Mouse (Mus musculus) spleen, postnatal 10 days (tissue): ENCODE results near the gene Akap7.

Experiments used
- DNase-seq, 2 experiments: peaks; one replicate each; pipeline ENCODE4 v3.0.0; 2021 to 2022; ENCODE audit warnings: low spot score in 2 of 2

Gene Akap7

GRCm38 (mm10) chr10:25257466-25257865 lies 50.2 kb downstream of the Akap7 start:
- no peak for DNase-seq

GRCm38 (mm10) chr10:25253474-25253873 lies 54.2 kb downstream of the Akap7 start:
- DNase-seq, result no peak

GRCm38 (mm10) chr10:25253006-25253405 lies 54.7 kb downstream of the Akap7 start:
- no peak for DNase-seq

DNA sequence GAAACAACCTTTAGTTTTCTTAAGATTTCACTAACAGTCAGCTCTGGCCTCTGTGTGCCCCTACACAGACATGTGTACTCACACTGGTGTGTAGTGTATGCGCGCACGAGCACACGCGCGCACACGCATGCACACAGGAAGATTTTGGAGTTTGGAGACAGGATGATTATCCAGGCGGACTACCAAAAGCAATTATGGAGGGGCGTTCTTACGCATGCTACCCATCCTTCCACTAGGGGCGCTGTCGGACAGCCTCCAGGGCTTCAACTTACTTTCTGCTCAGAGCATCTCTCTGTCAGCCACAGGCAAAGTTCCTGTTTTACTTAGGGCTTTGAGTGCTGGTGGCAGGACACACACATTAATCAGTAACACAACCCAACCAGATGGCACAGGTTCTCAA lies 57.6 kb downstream of the Akap7 start:
- DNase-seq, result peak; percentile 50 to 78

- no peak for DNase-seq
Measured at GRCm38 (mm10) chr10:25246173-25246572, 61.5 kb downstream of the Akap7 start.

DNA sequence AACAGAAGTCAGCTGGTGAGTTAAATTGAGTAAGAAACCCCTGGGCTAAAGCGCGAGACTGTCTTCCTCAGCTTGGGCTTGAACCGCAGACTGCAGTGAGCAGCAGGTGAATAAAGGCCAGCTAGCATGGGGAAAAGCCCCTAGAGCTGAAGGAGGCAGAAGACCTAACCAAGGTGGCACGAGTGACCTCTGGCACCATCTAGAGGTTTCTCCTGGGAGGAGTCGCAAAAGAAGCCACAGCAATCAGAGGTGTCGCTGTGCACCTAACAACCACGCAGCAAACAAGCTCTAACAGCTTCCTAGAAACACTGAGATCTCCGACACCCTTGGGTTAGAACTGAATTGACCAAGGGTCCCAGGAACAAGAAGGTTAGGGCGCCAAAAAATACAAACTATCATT lies 68.5 kb downstream of the Akap7 start:
- peak; percentile 23 to 45 for DNase-seq

DNA sequence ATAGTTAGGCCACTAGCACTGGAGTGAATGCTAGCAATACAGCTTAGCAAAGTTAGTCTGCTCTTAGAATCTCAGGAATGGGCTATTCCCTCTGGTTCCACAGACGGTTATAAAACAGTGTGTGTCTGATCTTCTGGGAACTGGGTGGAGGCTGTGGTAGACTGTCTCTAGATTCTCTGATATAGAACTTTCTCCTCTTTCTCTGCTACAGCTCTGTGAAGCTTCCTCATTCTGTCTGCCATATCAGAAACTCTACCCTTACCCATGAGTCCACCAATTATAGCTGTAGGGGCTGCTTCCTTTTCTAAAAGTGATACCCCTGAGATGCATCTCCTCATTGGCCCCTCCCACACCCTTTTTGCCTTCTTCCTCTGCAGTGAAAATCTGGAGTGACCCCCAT lies 73.6 kb downstream of the Akap7 start:
- DNase-seq, result no peak

DNA sequence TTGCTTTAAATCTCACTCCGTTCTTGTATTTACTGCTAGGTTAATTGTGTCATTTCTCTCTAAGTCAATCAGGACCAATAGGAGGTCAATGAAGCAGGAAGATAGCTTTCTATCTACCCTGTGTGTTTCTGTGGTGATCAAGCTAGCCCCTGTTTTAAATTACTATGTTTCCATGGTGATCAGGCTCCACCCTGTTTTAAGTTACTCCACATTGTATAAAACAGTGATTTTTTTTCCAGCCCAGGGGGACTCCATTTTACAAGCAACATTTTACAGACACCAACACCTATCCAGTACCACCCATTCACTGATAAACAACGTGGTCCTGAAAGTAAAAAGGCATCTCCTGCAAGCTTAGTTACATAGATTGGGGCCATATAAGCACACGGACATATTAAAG lies 75.0 kb downstream of the Akap7 start:
- no peak for DNase-seq

- DNase-seq, result no peak
Measured at GRCm38 (mm10) chr10:25231358-25231757, 76.3 kb downstream of the Akap7 start.

DNA sequence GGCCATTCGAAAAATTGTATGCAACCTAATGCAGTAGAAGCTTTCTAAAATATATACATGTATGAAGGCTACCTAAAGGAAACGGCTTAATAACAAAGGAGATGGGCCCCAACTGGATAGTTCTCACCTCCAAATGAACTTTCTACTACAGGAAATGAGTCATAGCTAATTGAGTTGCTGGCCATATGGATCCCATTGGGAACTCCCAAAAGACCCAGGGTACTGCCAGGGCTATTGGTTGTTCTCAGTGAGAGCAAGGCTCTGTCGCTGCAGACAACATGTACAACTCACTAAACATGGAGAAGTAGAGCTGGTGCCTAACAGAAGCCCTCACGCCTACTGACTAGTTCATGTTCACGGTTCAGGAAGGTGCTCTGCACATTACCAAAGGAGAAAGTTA lies 83.3 kb downstream of the Akap7 start:
- no peak for DNase-seq

DNA sequence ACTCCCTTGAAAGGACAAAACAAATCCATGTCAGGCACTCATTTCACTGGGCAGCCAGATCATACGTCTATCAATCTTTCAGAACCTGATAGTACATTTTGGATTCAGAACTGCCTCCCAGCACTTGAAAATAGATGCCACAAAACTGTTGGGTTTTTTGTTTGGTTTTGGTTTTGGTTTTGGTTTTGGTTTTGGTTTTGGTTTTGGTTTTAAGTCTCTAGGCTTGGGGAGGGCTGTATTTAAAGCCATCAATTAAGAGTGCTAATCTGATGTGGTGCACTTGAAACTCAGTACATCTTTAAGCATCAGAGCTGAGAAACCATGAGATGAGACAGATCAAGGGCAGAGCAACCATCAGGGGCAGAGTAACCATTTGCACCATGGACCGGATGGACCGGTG lies 86.9 kb downstream of the Akap7 start:
- DNase-seq, result no peak

DNA sequence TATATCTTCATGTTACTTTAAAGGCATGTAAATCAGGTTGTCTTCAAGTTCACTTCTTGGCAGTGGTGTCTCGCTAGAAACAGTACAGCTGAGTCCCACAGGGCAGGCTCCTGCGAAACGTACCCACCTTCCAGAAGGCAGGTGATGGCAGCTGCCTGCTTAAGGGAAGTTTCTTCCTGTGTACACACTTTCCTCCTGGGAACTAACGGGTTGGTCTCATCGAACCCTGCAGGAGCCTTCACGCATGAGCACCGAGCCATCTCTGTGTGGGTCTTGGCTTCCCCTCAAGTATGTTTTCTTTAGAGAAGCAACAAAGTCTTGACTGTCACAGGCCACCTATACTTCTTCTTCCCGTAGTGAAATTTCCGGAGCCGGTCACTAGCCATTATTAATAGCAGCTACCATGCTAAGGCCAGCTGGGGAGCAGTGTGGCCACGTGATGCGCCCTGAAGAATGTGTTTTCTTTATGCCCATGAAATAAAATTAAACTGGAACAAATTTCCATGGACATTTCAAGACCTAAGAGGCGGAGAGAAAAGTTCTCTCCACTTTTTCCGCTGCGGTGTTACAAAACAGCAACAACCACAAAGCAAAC lies 87.7 kb downstream of the Akap7 start:
- DNase-seq, result no peak

DNA sequence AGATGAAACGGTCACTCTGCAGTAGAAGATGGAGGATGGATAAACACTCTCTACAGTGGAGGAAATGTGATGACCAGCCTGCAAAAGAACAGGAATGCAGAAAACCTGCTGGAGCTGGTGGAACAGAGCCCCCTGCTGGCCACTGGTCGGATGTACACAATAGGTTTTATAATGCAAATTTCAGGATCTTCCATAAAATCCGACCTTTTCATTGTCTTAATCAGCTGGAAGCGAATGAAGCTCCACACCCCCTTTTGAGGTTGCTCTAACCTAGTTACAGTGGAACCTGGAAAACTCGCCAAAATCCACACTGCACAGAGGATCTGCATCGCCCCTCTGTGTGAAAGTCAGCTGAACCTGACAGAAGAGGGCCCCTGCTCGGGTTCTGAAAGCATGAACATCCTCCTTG lies 88.4 kb downstream of the Akap7 start:
- DNase-seq, result peak; percentile 26 to 69

- DNase-seq, result no peak
Measured at GRCm38 (mm10) chr10:25218746-25219145, 88.9 kb downstream of the Akap7 start.

GRCm38 (mm10) chr10:25215977-25216376 lies 91.7 kb downstream of the Akap7 start:
- no peak for DNase-seq

DNA sequence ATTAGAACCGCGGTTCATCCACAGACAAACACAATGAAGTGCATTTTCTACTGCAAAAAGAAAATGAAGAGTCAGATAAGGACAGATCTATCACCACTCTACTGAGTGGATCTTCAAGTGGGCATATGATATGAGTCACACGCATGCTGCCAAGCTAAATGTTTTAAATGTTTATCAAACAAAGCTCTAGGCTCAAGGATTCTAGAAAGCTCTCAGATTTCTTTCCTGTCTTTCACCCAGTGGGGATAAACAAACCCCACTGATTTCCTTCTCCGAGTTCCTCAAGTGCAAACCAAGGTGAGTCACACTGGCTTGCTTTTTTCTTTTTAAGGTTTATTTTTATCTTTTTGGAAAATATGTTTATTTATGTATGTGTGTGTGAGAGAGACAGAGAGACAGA lies 94.0 kb downstream of the Akap7 start:
- no peak for DNase-seq

DNA sequence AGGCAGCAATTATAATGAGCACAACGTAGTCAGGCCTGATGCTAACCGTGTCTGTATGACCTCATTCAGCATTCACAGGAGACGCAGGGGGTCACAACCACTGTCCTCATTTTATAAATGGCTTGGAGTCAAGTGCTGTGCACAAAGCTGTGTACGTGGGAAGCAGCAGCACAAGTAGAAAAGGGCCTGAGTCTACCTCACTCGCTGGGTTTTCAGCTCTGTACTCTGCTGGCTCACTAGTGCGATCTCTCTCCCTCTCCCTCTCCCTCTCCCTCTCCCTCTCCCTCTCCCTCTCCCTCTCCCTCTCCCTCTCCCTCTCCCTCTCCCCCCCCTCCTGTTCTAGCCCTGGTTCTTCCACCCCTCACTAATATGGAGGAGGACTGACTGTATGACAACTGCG lies 99.1 kb downstream of the Akap7 start:
- DNase-seq, result no peak

GRCm38 (mm10) chr10:25207866-25208265 lies 99.8 kb downstream of the Akap7 start:
- DNase-seq, result no peak

- no peak for DNase-seq
Measured at GRCm38 (mm10) chr10:25200691-25201090, 107.0 kb downstream of the Akap7 start.

DNA sequence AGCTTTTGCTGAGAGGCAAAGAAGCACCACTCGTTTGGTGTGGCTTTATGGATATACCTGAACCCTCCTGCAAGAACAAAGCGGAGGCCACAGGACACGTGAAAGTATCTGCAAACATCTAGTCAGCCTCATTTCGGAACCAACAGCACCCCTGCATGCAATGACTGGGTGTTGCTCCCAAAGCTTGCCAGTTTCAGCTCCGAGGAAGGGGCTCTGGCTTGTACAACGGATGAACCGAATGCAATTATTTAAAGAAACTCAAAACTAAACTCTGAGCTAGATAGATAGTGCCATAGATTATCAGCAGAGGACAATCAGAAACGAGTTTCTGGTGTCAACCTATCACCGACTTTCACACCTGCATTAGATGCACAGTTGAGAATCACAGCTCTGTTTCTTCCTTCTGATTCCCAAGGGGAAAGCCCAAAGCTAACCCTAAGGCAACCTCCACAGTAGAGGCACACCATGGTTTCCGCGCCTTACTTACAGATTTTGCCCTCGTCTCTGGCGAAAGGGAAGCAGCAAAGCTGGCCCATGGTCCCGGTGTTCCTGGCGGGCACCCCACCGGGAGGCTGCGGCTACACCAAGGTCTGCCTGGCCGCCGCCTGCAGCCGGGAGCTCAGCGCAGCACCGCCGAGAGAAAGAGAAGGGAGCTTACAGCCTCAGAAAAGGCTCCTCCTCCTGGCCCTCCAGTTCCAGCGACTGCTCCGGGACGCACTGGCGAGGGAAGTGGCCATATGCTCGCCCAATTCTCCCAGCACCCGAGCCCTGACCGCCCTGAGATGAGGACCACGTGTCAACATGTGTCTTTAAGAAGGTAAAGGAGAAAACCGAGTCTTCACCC lies 107.9 kb downstream of the Akap7 start:
- peak in 1 of 2 experiments; percentile 24 for DNase-seq

- no peak for DNase-seq
Measured at GRCm38 (mm10) chr10:25198575-25198974, 109.1 kb downstream of the Akap7 start.

DNA sequence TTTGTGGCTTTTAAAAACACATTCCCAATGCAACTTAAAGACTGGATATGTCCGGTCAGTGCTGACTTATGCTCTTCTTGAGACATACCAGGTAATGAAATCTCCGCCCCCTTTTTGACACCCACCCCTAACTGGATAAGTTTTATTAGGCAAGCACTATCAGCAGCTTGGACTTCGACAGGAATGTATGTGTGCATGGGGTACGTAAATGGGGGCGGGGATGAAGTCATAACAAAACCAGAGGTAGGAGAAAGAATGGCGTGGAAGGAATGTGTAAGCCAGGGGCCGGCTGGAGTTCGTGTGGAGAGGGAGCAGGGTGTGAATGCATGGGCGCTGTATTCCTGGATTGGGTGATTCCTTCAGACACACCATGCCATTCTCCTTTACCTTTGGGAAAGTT lies 109.6 kb downstream of the Akap7 start:
- no peak for DNase-seq
